Mouse (Mus musculus) liver, embryonic 14.5 days (tissue): ENCODE data around the gene Ccdc38. TPM values are rescaled to one million over a fixed set of nuclear protein-coding genes. Genes with fewer than 3 reads are reported as not detected.
"Not testable (repeated sequence)": the region's sequence is repeated elsewhere in the genome, so short reads cannot be mapped to it uniquely, and the experiment has no call there.

Experiments used
- ATAC-seq: fragments of 200-750 bp; cut with Nextera tagmentation; 2 replicates; pipeline ENCODE4 v1.8.0; 2017; ENCODE audit warnings: moderate number of reproducible peaks, mild to moderate bottlenecking, moderate library complexity; ENCODE audit not compliant: insufficient read depth
- DNase-seq, 3 experiments: peaks; one replicate each; pipeline ENCODE4 v3.0.0-alpha.2; 2012 to 2013; ENCODE audit warnings: low read depth in 3 of 3, low spot score in 3 of 3
- H3K27ac ChIP-seq: fragments of 300-500 bp; sonication (generic); 2 replicates; pipeline ENCODE4 v1.5.1; 2014; ENCODE audit warnings: moderate library complexity, mild to moderate bottlenecking, control low read depth, inconsistent platforms
- H3K27me3 ChIP-seq: fragments of 300-500 bp; sonication (generic); 2 replicates; pipeline ENCODE4 v1.6.1; 2014; ENCODE audit warnings: mild to moderate bottlenecking, low read length, moderate library complexity; ENCODE audit not compliant: control insufficient read depth, insufficient read depth
- H3K36me3 ChIP-seq: fragments of 300-500 bp; sonication (generic); replicated peaks from 2 replicates; pipeline ENCODE4 v1.6.1; 2014; ENCODE audit warnings: low read depth; ENCODE audit not compliant: control insufficient read depth, insufficient read depth
- H3K4me1 ChIP-seq, 2 experiments: fragments of 200-500 bp in 1 of 2; fragments of 300-500 bp in 1 of 2; sonication (generic) in 1 of 2; replicated peaks; 2 replicates each; pipeline ENCODE4 v1.6.1; 2012 to 2014; ENCODE audit warnings: antibody characterized with exemption in 1 of 2, inconsistent platforms in 1 of 2, low read length in 1 of 2; ENCODE audit not compliant: control insufficient read depth in 2 of 2, insufficient read depth in 2 of 2
- H3K4me2 ChIP-seq: fragments of 300-500 bp; sonication (generic); 2 replicates; pipeline ENCODE4 v1.6.1; 2014; ENCODE audit warnings: low read depth, mild to moderate bottlenecking, control low read depth, moderate library complexity
- H3K4me3 ChIP-seq, 2 experiments: fragments of 200-500 bp in 1 of 2; fragments of 300-500 bp in 1 of 2; sonication (generic) in 1 of 2; 2 replicates each; pipeline ENCODE4 v1.5.1; 2012 to 2014; ENCODE audit warnings: low read depth in 2 of 2, low read length in 2 of 2, mild to moderate bottlenecking in 2 of 2, control low read depth in 1 of 2, inconsistent platforms in 1 of 2, moderate library complexity in 1 of 2; ENCODE audit not compliant: insufficient read depth in 1 of 2
- H3K9ac ChIP-seq: fragments of 300-500 bp; sonication (generic); replicated peaks from 2 replicates; pipeline ENCODE4 v1.6.1; 2014; ENCODE audit warnings: mild to moderate bottlenecking, control low read depth, moderate library complexity
- H3K9me3 ChIP-seq: fragments of 300-500 bp; sonication (generic); 2 replicates; pipeline ENCODE4 v1.6.1; 2016; ENCODE audit warnings: low read length, mixed read lengths; ENCODE audit not compliant: control insufficient read depth
- CTCF ChIP-seq: IDR thresholded peaks from 2 replicates; pipeline ENCODE4 v1.5.1; 2016; ENCODE audit warnings: antibody characterized with exemption, low read depth, control low read depth
- EP300 ChIP-seq: IDR thresholded peaks from 2 replicates; pipeline ENCODE4 v1.6.1; 2016; ENCODE audit warnings: antibody characterized with exemption, low read depth
- WGBS: fragments of 180-500 bp; shearing (Covaris S2); extraction: QIAGEN DNeasy Blood & Tissue Kit; methylation state at CpG from one replicate; pipeline ENCODE4 v1.1.7; 2014; ENCODE audit not compliant: insufficient replicate concordance; 5-methylcytosine and 5-hydroxymethylcytosine counted together
- polyA plus RNA-seq, 2 experiments: library from polyadenylated mRNA; depleted of rRNA in 1 of 2; stranded (reverse) in 1 of 2; unstranded in 1 of 2; fragments of >200 nt; fragmentation: Nextera tagmentation in 1 of 2; extraction: Ambion mirVana in 1 of 2; gene quantifications; 2 replicates each; pipeline versions ENCODE4 v1.2.1 to v1.2.3; 2012 to 2014

The Ccdc38 gene
- polyA plus RNA-seq, 2 experiments = 0.02 to 0.15 TPM

GRCm38 (mm10) chr10:93544172-93544571 lies 3.7 kb downstream of the Ccdc38 start:
- no peaks in the 10 kb centered on the region for H3K36me3 ChIP-seq
- H3K4me3 ChIP-seq = no peak overlapping the region
- ATAC-seq (no peak), DNase-seq (no peak)
- TF ChIP-seq CTCF = no peak
- TF ChIP-seq EP300 = no peak
- H3K27ac ChIP-seq = no peak overlapping the region
- H3K4me2 ChIP-seq = no peak overlapping the region
- peaks cover 0 to 11% of the 10 kb centered on the region in 2 experiments; a peak in 2 of 4 replicates for H3K4me1 ChIP-seq
- no peaks in the 10 kb centered on the region for H3K27me3 ChIP-seq
- WGBS = 57% methylated on average over 5 of the region's 5 CpGs
- H3K9ac ChIP-seq = no peak overlapping the region
- H3K9me3 ChIP-seq = no peaks in the 10 kb centered on the region

GRCm38 (mm10) chr10:93547741-93548270 lies 7.4 kb downstream of the Ccdc38 start:
- Histone ChIP-seq H3K27ac (no peak overlapping the region), H3K4me3 (no peak overlapping the region), H3K9ac (no peak overlapping the region), H3K9me3 (no peaks in the 10 kb centered on the region), H3K4me2 (no peak overlapping the region), H3K4me1 (peaks cover 0 to 2% of the 10 kb centered on the region in 2 experiments; a peak in 1 of 4 replicates), H3K27me3 (no peaks in the 10 kb centered on the region), H3K36me3 (no peaks in the 10 kb centered on the region)
- no peak for DNase-seq
- TF ChIP-seq EP300 (no peak), CTCF (no peak)
- 71% methylated on average over 4 of the region's 4 CpGs for WGBS
- ATAC-seq = no peak

GRCm38 (mm10) chr10:93548991-93549390 lies 8.6 kb downstream of the Ccdc38 start:
- TF ChIP-seq EP300 (no peak), CTCF (peak; percentile 92)
- H3K27me3 ChIP-seq = no peaks in the 10 kb centered on the region
- H3K4me1 ChIP-seq = peaks cover 0 to 2% of the 10 kb centered on the region in 2 experiments; a peak in 1 of 4 replicates
- H3K9ac ChIP-seq = no peak overlapping the region
- H3K27ac ChIP-seq = no peak overlapping the region
- peak; percentile 34 to 41 (median 34) for DNase-seq
- ATAC-seq = no peak
- 10% methylated on average over 7 of the region's 7 CpGs for WGBS
- no peaks in the 10 kb centered on the region for H3K36me3 ChIP-seq
- H3K9me3 ChIP-seq = no peaks in the 10 kb centered on the region
- no peak overlapping the region for H3K4me3 ChIP-seq
- H3K4me2 ChIP-seq = no peak overlapping the region

- Histone ChIP-seq H3K4me2 (no peak overlapping the region), H3K27ac (no peak overlapping the region), H3K9me3 (no peaks in the 10 kb centered on the region), H3K4me1 (no peaks in the 10 kb centered on the region), H3K4me3 (no peak overlapping the region), H3K9ac (no peak overlapping the region), H3K36me3 (no peaks in the 10 kb centered on the region), H3K27me3 (no peaks in the 10 kb centered on the region)
- TF ChIP-seq CTCF (no peak), EP300 (no peak)
- 68% methylated on average over 10 of the region's 10 CpGs for WGBS
- ATAC-seq (no peak), DNase-seq (no peak)
These were observed 9.4 kb downstream of the Ccdc38 start for GRCm38 (mm10) chr10:93549821-93550220.

- Histone ChIP-seq H3K9ac (no peak overlapping the region), H3K4me2 (no peak overlapping the region), H3K27me3 (no peaks in the 10 kb centered on the region), H3K9me3 (no peaks in the 10 kb centered on the region), H3K4me1 (no peaks in the 10 kb centered on the region; a peak in 1 of 4 replicates), H3K27ac (no peak overlapping the region), H3K36me3 (no peaks in the 10 kb centered on the region), H3K4me3 (no peak overlapping the region)
- WGBS = 56% methylated on average over 8 of the region's 8 CpGs
- DNase-seq (no peak), ATAC-seq (no peak)
- TF ChIP-seq EP300 (no peak), CTCF (no peak)
These were observed 12.2 kb downstream of the Ccdc38 start for GRCm38 (mm10) chr10:93552596-93552995.

- not testable (repeated sequence) for H3K27me3 ChIP-seq, H3K4me1 ChIP-seq, H3K27ac ChIP-seq, H3K4me2 ChIP-seq, H3K36me3 ChIP-seq, ATAC-seq, H3K9ac ChIP-seq, DNase-seq, H3K9me3 ChIP-seq, H3K4me3 ChIP-seq
- WGBS = 41% methylated on average over 2 of the region's 2 CpGs
These were observed 17.5 kb downstream of the Ccdc38 start for GRCm38 (mm10) chr10:93557971-93558370.
